Mouse (Mus musculus) embryonic facial prominence, embryonic 11.5 days (tissue): ENCODE data around the gene Lef1. TPM values are rescaled to one million over a fixed set of nuclear protein-coding genes. Genes with fewer than 3 reads are reported as not detected.

Experiments used
- ATAC-seq: fragments of 200-750 bp; cut with Nextera tagmentation; replicated peaks from 2 replicates; pipeline ENCODE4 v1.8.0; 2017; ENCODE audit warnings: low read depth; ENCODE audit not compliant: insufficient number of reproducible peaks, low FRiP score, low TSS enrichment
- DNase-seq: peaks from one replicate; pipeline ENCODE4 v3.0.0-alpha.2; 2015; ENCODE audit warnings: low spot score
- H3K27ac ChIP-seq: fragments of 300-500 bp; sonication (generic); replicated peaks from 2 replicates; pipeline ENCODE4 v1.5.1; 2014; ENCODE audit warnings: mild to moderate bottlenecking, low read depth, low read length, control low read depth
- H3K27me3 ChIP-seq: fragments of 300-500 bp; sonication (generic); 2 replicates; pipeline ENCODE4 v1.6.1; 2014; ENCODE audit warnings: mild to moderate bottlenecking, low read length, moderate library complexity, mixed read lengths; ENCODE audit not compliant: control insufficient read depth, insufficient read depth
- H3K36me3 ChIP-seq: fragments of 300-500 bp; sonication (generic); replicated peaks from 2 replicates; pipeline ENCODE4 v1.6.1; 2014; ENCODE audit warnings: low read depth, mild to moderate bottlenecking, low read length, moderate library complexity, mixed read lengths; ENCODE audit not compliant: control insufficient read depth, insufficient read depth
- H3K4me1 ChIP-seq: fragments of 300-500 bp; sonication (generic); 2 replicates; pipeline ENCODE4 v1.6.1; 2014; ENCODE audit warnings: low read length, mixed read lengths; ENCODE audit not compliant: control insufficient read depth, insufficient read depth
- H3K4me2 ChIP-seq: fragments of 300-500 bp; sonication (generic); 2 replicates; pipeline ENCODE4 v1.6.1; 2014; ENCODE audit warnings: low read depth, mild to moderate bottlenecking, control low read depth, low read length, moderate library complexity
- H3K4me3 ChIP-seq: fragments of 300-500 bp; sonication (generic); 2 replicates; pipeline ENCODE4 v1.5.1; 2014; ENCODE audit warnings: low read depth, low read length, control low read depth
- H3K9ac ChIP-seq: fragments of 300-500 bp; sonication (generic); replicated peaks from 2 replicates; pipeline ENCODE4 v1.6.1; 2014; ENCODE audit warnings: mild to moderate bottlenecking, control low read depth, low read length
- H3K9me3 ChIP-seq: fragments of 300-500 bp; sonication (generic); replicated peaks from 2 replicates; pipeline ENCODE4 v1.6.1; 2016; ENCODE audit warnings: mild to moderate bottlenecking, low read length, inconsistent platforms, mixed read lengths; ENCODE audit not compliant: control insufficient read depth
- WGBS: fragments of 180-500 bp; shearing (Covaris S2); extraction: QIAGEN DNeasy Blood & Tissue Kit; methylation state at CpG from one replicate; pipeline ENCODE4 v1.1.7; 2014; 5-methylcytosine and 5-hydroxymethylcytosine counted together
- polyA plus RNA-seq: library from polyadenylated mRNA; unstranded; fragments of >200 nt; fragmentation: Nextera tagmentation; extraction: Ambion mirVana; gene quantifications from 2 replicates; pipeline ENCODE4 v1.2.1, GENCODE M21; 2014

Lef1 gene
- polyA plus RNA-seq, result 73.9 and 87.2 TPM in 2 replicates

DNA sequence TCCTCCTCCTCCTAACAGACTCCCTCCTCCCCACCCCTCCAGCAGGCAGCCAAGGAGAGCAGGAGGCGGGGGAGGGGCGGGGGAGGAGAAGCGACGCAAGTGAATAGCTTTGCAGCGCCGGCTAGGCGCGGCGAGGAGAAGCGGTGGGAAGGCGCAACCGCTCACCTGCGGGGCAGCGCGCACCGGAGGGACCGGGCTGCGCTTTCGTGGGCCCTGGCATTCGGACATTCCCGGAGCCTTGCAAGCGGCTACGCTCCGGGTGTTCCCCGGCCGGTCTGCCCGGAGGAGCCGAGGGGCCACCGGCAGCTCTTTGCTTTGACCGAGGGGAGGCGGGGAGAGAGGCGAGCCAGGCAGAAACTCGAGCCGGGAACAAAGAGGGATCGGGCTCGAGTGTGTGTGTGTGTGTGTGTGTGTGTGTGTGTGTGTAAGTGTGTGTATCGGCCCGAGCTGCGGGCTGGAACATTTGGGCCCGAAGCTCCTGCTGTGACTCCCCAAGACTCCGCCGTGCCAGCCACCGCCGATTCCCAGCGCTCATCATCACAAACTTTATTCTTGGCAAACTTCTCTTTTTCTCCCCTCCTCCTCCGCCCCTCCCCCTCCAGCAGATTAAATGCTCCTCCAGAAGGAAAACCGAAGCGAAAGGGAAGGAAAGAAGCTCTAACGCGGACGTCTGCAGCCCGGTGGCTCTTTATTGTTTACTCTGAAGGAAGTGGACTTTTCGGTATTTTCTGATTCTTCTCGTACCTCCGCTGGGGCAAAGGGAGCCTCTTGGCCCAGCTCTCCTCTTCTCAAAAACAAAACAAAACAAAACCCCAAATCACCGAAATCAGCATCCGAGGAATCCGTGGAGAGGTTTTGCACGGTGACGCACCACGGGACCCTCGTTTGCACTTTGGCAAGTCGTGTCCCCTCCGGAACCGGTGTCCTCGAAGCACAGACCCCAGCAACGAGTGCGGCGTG is at the start of gene Lef1:
Gene Lef1, plus strand, starts transcription at position 281 of the 960 bp plus-strand sequence.
- H3K9me3 ChIP-seq, result no peaks in the 10 kb centered on the region
- ATAC-seq, result peak; percentile 66

DNA sequence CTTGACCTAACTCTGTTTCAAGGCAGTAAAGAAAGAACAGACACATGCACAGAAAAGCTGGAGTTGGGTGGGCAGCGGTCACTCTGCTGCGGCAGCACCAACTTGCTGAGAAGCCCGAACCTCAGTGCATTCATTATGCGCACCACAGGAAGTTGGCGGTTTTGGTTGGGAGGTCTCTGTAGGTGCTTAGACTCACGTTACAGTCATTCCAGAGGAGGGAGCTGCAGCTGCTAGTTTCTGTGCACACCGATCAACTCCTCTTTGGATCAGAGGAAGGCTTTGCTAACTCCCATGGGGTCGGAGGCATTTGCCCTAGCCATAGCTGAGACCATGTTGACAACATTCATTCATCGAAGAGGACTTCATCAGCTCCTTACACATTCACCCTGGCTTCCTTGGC is 45.3 kb upstream of the Lef1 start:
- 75% methylated on average over 9 of the region's 9 CpGs for WGBS
- H3K9ac ChIP-seq, result no peak overlapping the region
- no peaks in the 10 kb centered on the region for H3K9me3 ChIP-seq
- no peak overlapping the region for H3K4me3 ChIP-seq
- H3K27me3 ChIP-seq, result no peaks in the 10 kb centered on the region
- no peak overlapping the region for H3K27ac ChIP-seq
- ATAC-seq (no peak), DNase-seq (no peak)
- no peaks in the 10 kb centered on the region for H3K36me3 ChIP-seq
- H3K4me2 ChIP-seq, result no peak overlapping the region
- no peaks in the 10 kb centered on the region for H3K4me1 ChIP-seq

More for the DNA sequence above, at the start of gene Lef1:
- Histone ChIP-seq H3K36me3 (no peaks in the 10 kb centered on the region), H3K4me3 (peak within 1 kb of the TSS; percentile 80), H3K4me2 (peak within 1 kb of the TSS; percentile 92), H3K27ac (peak within 1 kb of the TSS; percentile 85), H3K4me1 (peaks cover 10% of the 10 kb centered on the region), H3K9ac (peak within 1 kb of the TSS; percentile 86), H3K27me3 (peaks cover 7% of the 10 kb centered on the region)
- WGBS, result under 1% methylated on average over 56 of the region's 69 CpGs
- DNase-seq, result peak; percentile 88

DNA sequence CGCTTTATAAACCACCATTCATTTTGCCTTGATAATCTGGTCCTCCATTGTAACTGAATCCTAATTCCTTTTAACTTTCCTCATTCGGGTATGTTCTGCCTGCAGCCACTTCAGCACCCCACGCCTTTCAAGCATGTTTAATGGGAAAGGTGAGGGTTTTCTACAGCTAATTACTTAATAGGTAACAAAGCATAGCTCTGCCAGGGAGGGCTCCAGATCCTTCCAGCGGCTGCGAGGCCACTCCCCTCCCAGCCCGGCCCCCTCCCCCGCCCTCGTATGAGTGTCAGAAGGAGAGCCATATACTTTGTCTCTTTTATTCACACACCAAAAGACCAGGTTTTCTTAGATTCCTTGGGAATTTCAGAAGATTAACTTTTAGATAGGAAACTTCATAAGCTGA is 44.1 kb upstream of the Lef1 start:
- no peaks in the 10 kb centered on the region for H3K27me3 ChIP-seq
- H3K36me3 ChIP-seq, result no peaks in the 10 kb centered on the region
- no peak overlapping the region for H3K9ac ChIP-seq
- DNase-seq (peak; percentile 28), ATAC-seq (no peak)
- H3K4me1 ChIP-seq, result no peaks in the 10 kb centered on the region
- no peak overlapping the region for H3K27ac ChIP-seq
- no peak overlapping the region for H3K4me2 ChIP-seq
- 26% methylated on average over 8 of the region's 8 CpGs for WGBS
- no peaks in the 10 kb centered on the region for H3K9me3 ChIP-seq
- no peak overlapping the region for H3K4me3 ChIP-seq

DNA sequence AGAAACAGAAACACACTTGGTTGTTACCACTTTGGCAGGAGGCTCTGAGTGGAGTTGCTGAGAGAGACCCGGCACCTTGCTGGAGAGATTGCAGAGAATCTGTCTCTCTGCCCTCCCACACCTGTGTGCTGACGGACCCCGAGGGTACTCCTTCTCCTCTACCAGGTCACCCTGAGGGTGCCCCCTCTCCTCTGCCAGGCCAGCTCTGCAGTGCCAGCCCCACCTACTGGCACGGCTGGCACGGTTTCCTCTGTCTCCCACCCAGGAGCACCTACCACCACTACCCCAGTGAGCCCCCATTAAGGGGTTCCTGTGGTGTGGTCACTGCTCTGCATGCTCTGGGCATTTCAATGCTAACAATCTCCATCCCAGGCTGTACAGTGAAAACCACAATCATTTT is 42.3 kb upstream of the Lef1 start:
- Histone ChIP-seq H3K9ac (no peak overlapping the region), H3K27me3 (no peaks in the 10 kb centered on the region), H3K36me3 (no peaks in the 10 kb centered on the region), H3K27ac (no peak overlapping the region), H3K4me2 (no peak overlapping the region), H3K4me3 (no peak overlapping the region), H3K4me1 (no peaks in the 10 kb centered on the region), H3K9me3 (no peaks in the 10 kb centered on the region)
- no peak for ATAC-seq
- WGBS, result 85% methylated on average over 5 of the region's 5 CpGs
- no peak for DNase-seq

DNA sequence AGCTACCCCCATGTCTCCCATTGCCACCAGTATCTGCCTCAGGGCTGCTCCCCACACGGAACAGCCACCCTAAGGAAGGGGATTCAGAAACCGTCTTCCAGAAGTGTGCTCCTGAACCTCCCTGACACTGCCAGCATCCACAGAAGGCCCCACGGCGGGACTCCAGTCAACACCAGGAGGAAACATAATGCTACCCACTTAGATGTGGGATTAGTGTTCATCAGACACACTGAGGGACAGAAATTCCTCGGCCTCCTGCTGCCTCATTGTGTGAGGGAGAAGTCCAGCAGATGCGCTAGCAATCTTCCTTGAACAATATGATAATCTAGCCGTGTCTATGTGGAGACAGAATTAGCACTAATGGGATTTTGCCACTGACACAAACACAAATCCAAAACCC is 40.1 kb upstream of the Lef1 start:
- no peak overlapping the region for H3K9ac ChIP-seq
- no peak overlapping the region for H3K4me2 ChIP-seq
- no peak overlapping the region for H3K4me3 ChIP-seq
- H3K27me3 ChIP-seq, result no peaks in the 10 kb centered on the region
- no peak for DNase-seq
- no peaks in the 10 kb centered on the region for H3K36me3 ChIP-seq
- no peak for ATAC-seq
- no peaks in the 10 kb centered on the region for H3K9me3 ChIP-seq
- H3K4me1 ChIP-seq, result no peaks in the 10 kb centered on the region
- WGBS, result 53% methylated on average over 7 of the region's 7 CpGs
- no peak overlapping the region for H3K27ac ChIP-seq

DNA sequence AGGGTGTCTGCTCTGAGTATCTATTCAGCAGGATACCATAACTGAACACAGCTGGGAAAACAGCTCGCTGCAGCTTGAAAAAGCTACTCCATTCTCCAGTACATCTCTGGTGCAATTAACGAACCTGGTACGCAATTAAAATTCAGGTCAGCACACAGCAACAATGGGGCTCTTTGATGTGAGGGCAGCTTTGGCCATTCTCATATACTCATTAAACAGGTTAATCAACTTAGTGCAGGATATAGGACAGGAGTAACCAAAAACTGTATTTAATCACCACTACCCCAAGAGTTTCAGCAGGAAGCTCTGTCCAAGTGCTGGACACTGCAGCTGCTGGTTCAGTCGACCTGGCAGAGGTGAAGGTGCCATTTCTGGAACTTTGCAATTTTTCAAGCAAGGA is 37.6 kb upstream of the Lef1 start:
- Histone ChIP-seq H3K9ac (no peak overlapping the region), H3K27ac (no peak overlapping the region), H3K36me3 (no peaks in the 10 kb centered on the region), H3K4me3 (no peak overlapping the region), H3K4me2 (no peak overlapping the region), H3K9me3 (no peaks in the 10 kb centered on the region), H3K4me1 (no peaks in the 10 kb centered on the region), H3K27me3 (no peaks in the 10 kb centered on the region)
- no peak for ATAC-seq
- DNase-seq, result no peak
- 43% methylated on average over 4 of the region's 4 CpGs for WGBS

DNA sequence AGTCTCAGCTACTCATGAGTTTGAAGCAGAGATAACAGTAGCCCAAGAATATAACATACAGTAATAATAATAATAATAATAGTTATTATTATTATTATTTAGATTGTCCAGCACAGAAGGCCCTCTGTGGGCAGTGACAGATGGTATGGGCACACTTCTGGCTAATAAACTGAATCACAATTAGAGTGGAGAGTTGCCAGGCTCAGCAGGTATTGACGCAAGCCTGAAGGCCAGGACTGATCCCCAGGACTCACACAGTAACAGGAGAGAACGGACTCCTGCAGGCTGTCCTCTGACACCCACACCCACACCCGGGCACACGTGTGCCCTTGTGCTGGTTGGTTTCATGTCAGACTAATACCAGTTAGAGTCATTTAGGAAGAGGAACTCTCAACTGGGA is 36.3 kb upstream of the Lef1 start:
- Histone ChIP-seq H3K27me3 (no peaks in the 10 kb centered on the region), H3K4me1 (no peaks in the 10 kb centered on the region), H3K36me3 (no peaks in the 10 kb centered on the region), H3K9ac (no peak overlapping the region), H3K4me3 (no peak overlapping the region), H3K9me3 (no peaks in the 10 kb centered on the region), H3K4me2 (no peak overlapping the region), H3K27ac (no peak overlapping the region)
- 82% methylated on average over 4 of the region's 4 CpGs for WGBS
- ATAC-seq, result no peak
- DNase-seq, result no peak

DNA sequence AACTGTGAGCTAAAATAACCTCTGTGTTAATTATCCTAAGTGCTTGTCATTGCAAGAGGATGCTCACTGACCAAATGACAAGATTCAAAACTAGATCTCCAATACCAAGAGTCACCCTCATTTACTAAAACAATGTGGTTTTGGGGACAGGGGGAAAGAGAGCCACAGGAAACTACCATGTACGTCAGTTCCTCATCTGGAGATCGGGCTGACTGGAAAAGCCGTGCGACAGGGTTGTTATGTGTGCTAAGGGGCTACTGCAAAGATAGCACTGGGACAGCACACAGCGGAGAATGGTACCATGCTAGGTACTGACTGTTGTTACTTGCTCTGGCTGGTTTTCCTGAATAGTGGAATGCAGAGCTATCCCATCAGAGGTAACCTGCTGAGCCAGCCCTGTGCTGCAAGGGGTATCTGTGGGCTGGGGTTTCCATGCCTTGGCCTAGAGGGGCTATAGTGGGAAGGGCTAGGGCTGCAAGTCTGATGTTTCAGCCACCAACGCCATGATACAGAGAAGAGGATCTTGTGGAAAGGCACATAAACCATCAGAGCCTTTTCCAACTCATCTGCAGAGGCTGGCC is 32.1 kb upstream of the Lef1 start:
- no peaks in the 10 kb centered on the region for H3K9me3 ChIP-seq
- H3K4me2 ChIP-seq, result no peak overlapping the region
- no peak overlapping the region for H3K4me3 ChIP-seq
- no peak for DNase-seq
- H3K4me1 ChIP-seq, result no peaks in the 10 kb centered on the region
- no peak overlapping the region for H3K27ac ChIP-seq
- H3K27me3 ChIP-seq, result no peaks in the 10 kb centered on the region
- no peaks in the 10 kb centered on the region for H3K36me3 ChIP-seq
- no peak overlapping the region for H3K9ac ChIP-seq
- WGBS, result 84% methylated on average over 6 of the region's 6 CpGs
- ATAC-seq, result no peak
